Mouse (Mus musculus): ENCODE data around the gene 1700122O11Rik. TPM values are rescaled to one million over a fixed set of nuclear protein-coding genes. Genes with fewer than 3 reads are reported as not detected.

Gene 1700122O11Rik
- total RNA-seq (2022), result not detected

GRCm38 (mm10) chr17:48038193-48038592 is at the start of gene 1700122O11Rik:
Gene 1700122O11Rik (minus strand): TSS chr17:48038293.
- no peak for DNase-seq (ENCODE audit: low spot score in 2 of 2)

GRCm38 (mm10) chr17:48080626-48081025 is 42.5 kb upstream of the 1700122O11Rik start:
- DNase-seq (ENCODE audit: low spot score in 2 of 2), result no peak

GRCm38 (mm10) chr17:48067729-48068128 is 29.6 kb upstream of the 1700122O11Rik start:
- no peak for DNase-seq (ENCODE audit: low spot score in 2 of 2)

DNA sequence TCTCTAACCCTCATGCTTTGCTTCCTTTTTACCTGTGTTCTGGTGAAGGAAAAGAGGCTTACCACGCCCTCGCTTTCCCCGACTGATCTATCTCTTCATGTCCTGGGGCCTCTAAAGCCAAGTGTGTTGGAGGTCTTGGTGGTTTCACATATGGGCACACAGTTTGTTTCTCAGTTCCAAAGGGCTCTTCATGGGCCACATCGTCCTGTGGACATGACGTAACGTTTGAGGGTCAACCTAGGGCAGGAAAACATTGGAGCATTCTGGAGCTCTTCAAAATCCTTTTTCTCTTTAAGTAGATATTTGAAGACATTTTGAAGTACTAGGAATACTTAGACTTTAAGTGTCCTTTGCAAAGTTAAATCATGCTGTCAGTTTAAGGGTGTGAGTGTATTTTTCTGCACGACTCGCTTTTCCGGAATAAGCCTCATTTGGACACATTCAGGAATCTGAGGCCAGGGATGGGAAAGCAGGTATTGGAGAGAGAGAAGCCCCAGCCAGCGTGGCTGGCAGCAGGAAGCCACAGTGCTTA is 29.1 kb upstream of the 1700122O11Rik start:
- no peak for DNase-seq (ENCODE audit: low spot score in 2 of 2)

- DNase-seq (ENCODE audit: low spot score in 2 of 2), result no peak
These were observed 27.0 kb upstream of the 1700122O11Rik start for GRCm38 (mm10) chr17:48065081-48065501.

DNA sequence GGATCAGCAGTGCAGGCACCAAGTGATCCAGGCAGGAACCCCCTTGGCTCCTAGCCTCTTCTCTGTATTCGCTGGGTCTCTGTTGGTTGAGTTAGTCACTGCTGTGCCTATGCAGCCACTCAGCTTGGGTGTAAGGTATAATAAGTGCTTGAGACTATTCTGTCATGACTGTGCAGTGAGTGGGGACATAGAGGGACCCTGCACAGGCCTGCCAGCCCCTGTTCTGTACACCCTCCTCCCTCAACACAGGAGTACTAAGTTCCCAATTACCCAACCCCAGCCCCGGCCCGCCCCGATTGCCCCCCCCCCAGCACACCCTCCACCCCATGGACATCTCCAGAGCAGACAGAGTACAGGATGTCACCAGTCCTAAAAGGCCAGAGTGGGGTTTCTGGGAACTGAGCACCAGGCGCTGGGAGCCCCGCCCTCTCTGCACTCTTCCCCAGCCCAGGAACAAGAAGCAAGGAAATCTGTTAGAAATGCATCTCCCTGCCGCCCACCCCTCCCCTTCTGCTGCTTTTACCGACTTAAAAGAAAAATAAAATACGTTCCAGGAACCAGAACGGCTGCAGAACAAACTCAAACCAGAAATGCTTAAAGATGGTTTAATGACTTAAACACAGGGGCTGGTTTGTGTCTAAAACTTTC is 26.2 kb upstream of the 1700122O11Rik start:
- DNase-seq (ENCODE audit: low spot score in 2 of 2), result no peak

- DNase-seq (ENCODE audit: low spot score in 2 of 2), result no peak
These were observed 19.3 kb upstream of the 1700122O11Rik start for GRCm38 (mm10) chr17:48057382-48057781.

GRCm38 (mm10) chr17:48055076-48055816 is 17.2 kb upstream of the 1700122O11Rik start:
- no peak for DNase-seq (ENCODE audit: low spot score in 2 of 2)

- no peak for DNase-seq (ENCODE audit: low spot score in 2 of 2)
These were observed 15.6 kb upstream of the 1700122O11Rik start for GRCm38 (mm10) chr17:48053646-48054045.

- DNase-seq (ENCODE audit: low spot score in 2 of 2), result no peak
These were observed 14.4 kb upstream of the 1700122O11Rik start for GRCm38 (mm10) chr17:48052338-48053067.

DNA sequence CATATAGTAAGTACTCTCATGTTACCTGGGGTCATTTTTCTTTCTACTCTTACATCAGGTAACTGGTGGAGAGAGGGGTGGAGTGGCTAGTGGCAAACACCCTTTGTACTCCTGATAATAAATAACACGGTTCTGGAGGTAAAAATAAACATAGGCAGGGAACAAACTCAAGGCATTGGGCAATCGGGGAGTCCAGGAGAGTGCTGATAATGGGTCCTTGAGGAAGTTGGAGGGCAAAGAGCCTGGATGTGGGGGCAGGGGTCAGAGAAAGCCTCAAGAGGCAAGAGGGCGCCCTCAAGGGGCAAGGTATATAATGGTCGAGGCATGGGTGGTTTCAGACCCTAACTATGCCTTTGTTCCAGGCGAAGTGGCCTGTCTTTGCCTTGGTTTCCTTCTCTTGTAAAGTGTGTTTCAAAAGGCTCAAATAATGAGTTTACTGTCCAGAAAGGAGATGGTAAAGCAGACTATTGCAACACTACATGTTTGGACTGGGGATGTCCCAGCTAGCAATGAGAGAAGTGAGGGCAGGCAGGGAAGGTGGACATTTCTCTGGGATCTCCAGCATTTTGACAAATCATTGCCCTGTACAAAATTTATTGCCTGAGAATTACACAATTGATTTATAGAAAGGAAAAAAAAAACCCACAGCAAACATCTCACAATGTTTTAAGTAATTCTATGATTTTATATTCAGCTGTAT is 13.7 kb upstream of the 1700122O11Rik start:
- DNase-seq (ENCODE audit: low spot score in 2 of 2), result no peak

- peak in 1 of 2 experiments; percentile 47 for DNase-seq (ENCODE audit: low spot score in 2 of 2)
These were observed 7.5 kb upstream of the 1700122O11Rik start for GRCm38 (mm10) chr17:48045631-48046030.

- no peak for DNase-seq (ENCODE audit: low spot score in 2 of 2)
These were observed 5.2 kb upstream of the 1700122O11Rik start for GRCm38 (mm10) chr17:48043154-48043880.

GRCm38 (mm10) chr17:48041351-48042287 is 3.5 kb upstream of the 1700122O11Rik start:
- peak; percentile 26 to 33 for DNase-seq (ENCODE audit: low spot score in 2 of 2)

GRCm38 (mm10) chr17:48039232-48039866 is 1.3 kb upstream of the 1700122O11Rik start:
- DNase-seq (ENCODE audit: low spot score in 2 of 2), result no peak

DNA sequence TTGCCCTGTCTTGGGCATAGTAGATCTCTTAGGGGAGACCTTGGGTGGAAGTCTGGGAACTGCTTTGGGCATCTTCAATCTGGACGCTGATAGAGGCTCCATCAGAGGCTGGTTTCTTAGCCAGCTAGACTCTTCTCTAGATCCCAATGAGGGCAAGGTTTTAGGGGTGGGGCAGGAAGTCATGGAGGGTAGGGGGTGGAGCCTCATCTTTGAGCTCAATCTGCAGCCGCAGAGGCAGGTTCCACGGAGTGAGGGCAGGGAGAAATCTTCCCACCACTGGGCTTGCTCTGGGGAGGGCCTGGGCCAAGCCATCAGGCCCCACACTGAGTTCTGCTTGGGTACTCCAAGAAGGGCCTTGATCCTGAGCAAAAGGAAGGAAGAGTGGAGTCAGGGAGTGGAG is 1.2 kb downstream of the 1700122O11Rik start:
- DNase-seq (ENCODE audit: low spot score in 2 of 2), result no peak

- DNase-seq (ENCODE audit: low spot score in 2 of 2), result no peak
These were observed 6.3 kb downstream of the 1700122O11Rik start for GRCm38 (mm10) chr17:48031521-48032430.

GRCm38 (mm10) chr17:48029241-48029640 is 8.9 kb downstream of the 1700122O11Rik start:
- DNase-seq (ENCODE audit: low spot score in 2 of 2), result no peak
